Mouse (Mus musculus) left cerebral cortex, adult 18-20 months (tissue): Measurements from ENCODE around the gene Gstt1. TPM values are rescaled to one million over a fixed set of nuclear protein-coding genes. Genes with fewer than 3 reads are reported as not detected.
"Not testable (repeated sequence)": the region's sequence is repeated elsewhere in the genome, so short reads cannot be mapped to it uniquely, and the experiment has no call there.

Experiments
- DNase-seq, 2 experiments: peaks; one replicate each; pipeline ENCODE4 v3.0.0; 2021 to 2022; ENCODE audit warnings: low spot score in 2 of 2, mixed read lengths in 1 of 2
- total RNA-seq, 2 experiments: library from RNA; stranded (reverse); gene quantifications; 2 replicates each; pipeline ENCODE4 v1.2.3; 2021

The Gstt1 gene
- total RNA-seq, 2 experiments from 2014 or later = 14.2 to 16.5 TPM

- no peak for DNase-seq
These were observed 21.5 kb upstream of the Gstt1 start for GRCm38 (mm10) chr10:75819882-75820281.

GRCm38 (mm10) chr10:75818641-75819040 is 20.3 kb upstream of the Gstt1 start:
- DNase-seq = no peak

- no peak for DNase-seq
These were observed 5.8 kb upstream of the Gstt1 start for GRCm38 (mm10) chr10:75804217-75804616.

- DNase-seq = peak; percentile 50 to 64
These were observed 687 bp downstream of the Gstt1 start for GRCm38 (mm10) chr10:75797619-75798175.

GRCm38 (mm10) chr10:75796731-75797516 is 1.5 kb downstream of the Gstt1 start:
- DNase-seq = no peak

GRCm38 (mm10) chr10:75794880-75795279 is 3.5 kb downstream of the Gstt1 start:
- DNase-seq = no peak

GRCm38 (mm10) chr10:75790773-75791172 is 7.6 kb downstream of the Gstt1 start:
- no peak for DNase-seq

- no peak for DNase-seq
These were observed 8.5 kb downstream of the Gstt1 start for GRCm38 (mm10) chr10:75789841-75790240.

GRCm38 (mm10) chr10:75789081-75789735 is 9.2 kb downstream of the Gstt1 start:
- DNase-seq = no peak

- DNase-seq = peak in 1 of 2 experiments; percentile 41
These were observed 10.1 kb downstream of the Gstt1 start for GRCm38 (mm10) chr10:75788277-75788676.

GRCm38 (mm10) chr10:75785442-75785841 is 12.9 kb downstream of the Gstt1 start:
- no peak for DNase-seq

- no peak for DNase-seq
These were observed 17.4 kb downstream of the Gstt1 start, which contains the start of the genes Gm20441 and Gstt3 for GRCm38 (mm10) chr10:75780769-75781578. Gene Gm20441 (minus strand): TSS chr10:75780954. Gene Gstt3 (minus strand): TSS chr10:75781414.

GRCm38 (mm10) chr10:75779206-75780174 is 18.9 kb downstream of the Gstt1 start:
- no peak for DNase-seq

- no peak for DNase-seq
These were observed 20.5 kb downstream of the Gstt1 start for GRCm38 (mm10) chr10:75777885-75778284.

GRCm38 (mm10) chr10:75776562-75776961 is 21.8 kb downstream of the Gstt1 start:
- no peak for DNase-seq

- no peak for DNase-seq
These were observed 23.8 kb downstream of the Gstt1 start for GRCm38 (mm10) chr10:75774587-75774986.

GRCm38 (mm10) chr10:75774102-75774501 is 24.3 kb downstream of the Gstt1 start:
- DNase-seq = no peak

- DNase-seq = peak; percentile 76 to 84
These were observed 25.4 kb downstream of the Gstt1 start, which contains the start of gene Ddt for GRCm38 (mm10) chr10:75772795-75773664. Gene Ddt (minus strand): TSS chr10:75773414.

GRCm38 (mm10) chr10:75767756-75768155 is 30.6 kb downstream of the Gstt1 start:
- not testable (repeated sequence) for DNase-seq
